Mouse (Mus musculus) cortical plate, adult 2 months (tissue): ENCODE data around the gene Slc25a45. TPM values are rescaled to one million over a fixed set of nuclear protein-coding genes. Genes with fewer than 3 reads are reported as not detected.
A peak's percentile ranks its signal among the peaks of the same experiment; 100 is the strongest.
"Not testable (repeated sequence)": the region's sequence is repeated elsewhere in the genome, so short reads cannot be mapped to it uniquely, and the experiment has no call there.

Experiments used
- H3K27ac ChIP-seq: fragments of 200-500 bp; 2 replicates; pipeline ENCODE4 v1.5.1; 2012; ENCODE audit warnings: low read length, control low read depth, inconsistent platforms; ENCODE audit not compliant: insufficient read depth
- H3K4me1 ChIP-seq: fragments of 200-500 bp; 2 replicates; pipeline ENCODE4 v1.6.1; 2011; ENCODE audit warnings: low read length; ENCODE audit not compliant: control insufficient read depth, insufficient read depth
- H3K4me3 ChIP-seq: fragments of 200-500 bp; 2 replicates; pipeline ENCODE4 v1.5.1; 2011; ENCODE audit warnings: mild to moderate bottlenecking, low read length, control low read depth; ENCODE audit not compliant: insufficient read depth
- CTCF ChIP-seq: fragments of 200-500 bp; IDR thresholded peaks from 2 replicates; pipeline ENCODE4 v1.5.1; 2011; ENCODE audit warnings: mild to moderate bottlenecking, control low read depth, low read length; ENCODE audit not compliant: insufficient read depth; ENCODE audit errors: extremely low read depth
- POLR2A ChIP-seq: fragments of 200-500 bp; IDR thresholded peaks from 2 replicates; pipeline ENCODE4 v1.6.1; 2011; ENCODE audit warnings: mild to moderate bottlenecking, low read length, control low read depth; ENCODE audit not compliant: insufficient read depth; ENCODE audit errors: extremely low read depth
- polyA plus RNA-seq: library from polyadenylated mRNA; depleted of rRNA; stranded (reverse); fragments of >200 nt; gene quantifications from 2 replicates; pipeline ENCODE4 v1.2.3, GENCODE M21; 2012

Slc25a45 gene
- polyA plus RNA-seq, 1 experiment, result 6.6 TPM

DNA sequence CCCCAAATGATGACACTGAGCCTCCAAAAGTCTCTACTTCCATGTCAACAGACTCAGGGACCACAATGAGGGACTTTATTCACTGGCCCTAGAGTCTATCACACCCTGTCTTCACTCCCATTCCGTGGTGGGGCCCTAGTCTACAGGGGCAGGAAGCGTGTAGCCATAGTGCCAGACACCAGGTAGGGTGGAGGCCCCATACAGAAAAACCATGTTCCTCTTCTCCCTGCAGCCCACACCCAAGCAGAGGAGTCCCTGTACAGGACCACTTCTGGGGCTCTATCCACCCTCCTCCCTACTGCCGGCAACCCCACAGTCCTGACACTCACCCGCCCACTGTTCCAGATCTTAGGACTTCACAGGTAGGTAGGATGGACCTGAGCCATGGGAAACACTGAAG lies 5.1 kb upstream of the Slc25a45 start:
- no peaks in the 10 kb centered on the region; the same call in 1 of the 2 replicates for H3K4me1 ChIP-seq
- TF ChIP-seq CTCF, result no peak
- no peak for TF ChIP-seq POLR2A
- H3K27ac ChIP-seq, result no peak overlapping the region
- H3K4me3 ChIP-seq, result no peak overlapping the region

DNA sequence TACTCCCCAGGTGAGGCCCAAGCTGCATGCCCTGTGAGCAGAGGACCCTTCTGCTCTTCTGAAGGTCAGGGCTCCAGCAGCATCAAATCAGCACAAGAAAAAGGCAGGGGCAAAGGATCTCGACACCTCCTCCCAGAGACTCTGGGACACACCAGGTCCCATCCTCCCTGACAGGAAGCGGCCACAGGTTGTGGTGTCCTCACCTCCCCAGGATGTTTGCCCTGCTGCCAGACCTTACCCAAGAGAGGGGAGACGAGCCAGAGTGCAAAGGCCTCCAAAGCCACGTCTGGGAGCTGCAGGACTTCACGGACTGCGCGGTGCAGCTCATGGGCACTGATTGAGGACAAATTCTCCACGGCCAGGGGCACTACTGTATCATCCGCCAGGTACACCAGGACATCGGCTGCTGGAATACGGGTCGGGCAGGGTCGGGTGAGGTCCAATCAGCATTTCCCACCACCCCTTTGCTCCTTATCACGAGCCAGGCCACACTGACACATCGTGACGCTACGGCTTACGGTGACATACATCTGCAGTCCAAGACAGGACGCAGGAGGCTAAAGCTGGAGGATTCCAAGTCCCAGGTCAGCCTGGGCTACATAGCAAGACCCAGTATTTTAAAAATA lies 4.6 kb upstream of the Slc25a45 start:
- no peak overlapping the region for H3K4me3 ChIP-seq
- no peak overlapping the region for H3K27ac ChIP-seq
- TF ChIP-seq POLR2A (no peak), CTCF (no peak)
- no peaks in the 10 kb centered on the region; the same call in 1 of the 2 replicates for H3K4me1 ChIP-seq

DNA sequence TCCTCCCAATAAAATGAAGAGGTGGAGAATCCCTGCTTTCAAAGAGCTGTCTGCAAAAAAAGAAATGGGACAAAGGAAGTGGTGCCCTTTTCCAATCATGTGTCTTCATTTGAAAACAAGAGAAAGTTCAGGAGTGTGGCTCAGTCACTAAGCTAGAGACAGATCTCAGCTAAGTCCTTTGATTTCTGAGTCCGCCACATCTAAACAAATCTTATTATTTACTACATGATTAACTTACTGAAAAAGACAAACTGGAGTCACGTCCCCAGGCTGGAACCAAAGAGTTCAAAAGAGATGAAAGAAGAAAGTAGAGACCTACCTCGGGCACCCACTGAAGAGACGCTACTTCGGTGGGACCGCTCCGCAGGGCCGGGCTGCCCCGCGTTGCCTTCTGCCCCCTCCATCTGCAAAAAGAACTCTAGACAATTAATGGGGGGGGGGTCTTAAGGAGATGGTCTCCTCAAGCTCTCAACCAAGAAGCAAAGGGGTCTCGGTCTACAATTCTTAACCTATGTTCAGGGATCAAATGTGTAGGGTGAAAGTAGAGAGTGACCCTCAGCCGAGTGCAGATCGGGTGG lies 3.1 kb upstream of the Slc25a45 start:
- TF ChIP-seq POLR2A (no peak), CTCF (no peak)

DNA sequence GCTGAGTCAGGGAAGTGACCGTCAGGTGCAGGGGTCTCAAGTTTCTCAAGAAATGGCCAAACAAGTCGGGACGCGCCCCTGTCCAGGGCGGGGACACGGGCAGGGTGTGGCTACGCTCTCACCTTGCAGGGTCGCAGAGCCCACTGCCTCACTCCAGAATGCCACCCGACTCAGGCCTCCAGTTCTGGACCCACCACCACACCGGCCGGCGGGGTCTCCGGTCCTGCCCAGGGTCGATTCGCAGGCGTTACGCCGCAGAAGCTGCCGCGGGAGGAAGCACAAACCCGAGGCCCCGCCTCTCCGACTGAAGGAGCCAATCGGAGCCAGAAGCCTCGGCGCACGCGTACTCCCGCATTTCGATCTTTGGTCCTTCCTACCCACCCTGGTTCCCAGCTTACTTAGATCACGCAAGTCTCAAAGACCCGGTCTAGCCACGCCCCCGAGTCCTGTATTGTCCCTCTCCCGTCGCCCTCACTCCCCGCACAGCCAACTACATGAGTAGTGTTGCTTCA lies 2.6 kb upstream of the Slc25a45 start, which contains the start of gene Frmd8:
TSS of gene Frmd8 (minus strand) at position 306 of the 512 bp plus-strand sequence.
- TF ChIP-seq CTCF (no peak), POLR2A (peak; percentile 70; the same call in 1 of the 2 replicates)
- Histone ChIP-seq H3K4me1 (no peaks in the 10 kb centered on the region; the same call in 1 of the 2 replicates), H3K4me3 (peak within 1 kb of the TSS; percentile 61), H3K27ac (peak within 1 kb of the TSS; percentile 36; the same call in 1 of the 2 replicates)

More for the DNA sequence above, 3.1 kb upstream of the Slc25a45 start:
- H3K27ac ChIP-seq, result 0 out of 2 replicates have a peak overlapping the region, but pooled peaks have one; percentile 36
- peak overlapping the region; percentile 61 for H3K4me3 ChIP-seq
- no peaks in the 10 kb centered on the region; the same call in 1 of the 2 replicates for H3K4me1 ChIP-seq

DNA sequence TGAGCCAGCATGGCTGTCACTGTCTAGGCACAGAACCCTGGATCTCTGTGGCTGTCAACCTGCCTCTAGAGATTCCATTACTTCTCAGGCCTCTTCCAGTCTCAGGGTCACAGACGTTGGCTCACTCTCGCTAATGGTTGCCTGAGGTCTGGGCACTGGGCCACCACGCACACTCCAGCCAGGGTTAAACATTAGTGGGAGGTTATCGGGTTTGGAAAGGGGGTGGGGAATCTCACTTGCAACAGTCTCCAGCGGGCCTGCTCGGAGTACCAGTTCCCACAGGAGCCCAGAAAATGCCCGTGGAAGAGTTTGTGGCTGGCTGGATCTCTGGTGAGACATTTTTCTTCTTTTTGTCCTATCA lies 734 bp downstream of the Slc25a45 start:
- no peak overlapping the region for H3K27ac ChIP-seq
- no peak overlapping the region for H3K4me3 ChIP-seq
- no peaks in the 10 kb centered on the region for H3K4me1 ChIP-seq
- no peak for TF ChIP-seq CTCF
- TF ChIP-seq POLR2A, result no peak

DNA sequence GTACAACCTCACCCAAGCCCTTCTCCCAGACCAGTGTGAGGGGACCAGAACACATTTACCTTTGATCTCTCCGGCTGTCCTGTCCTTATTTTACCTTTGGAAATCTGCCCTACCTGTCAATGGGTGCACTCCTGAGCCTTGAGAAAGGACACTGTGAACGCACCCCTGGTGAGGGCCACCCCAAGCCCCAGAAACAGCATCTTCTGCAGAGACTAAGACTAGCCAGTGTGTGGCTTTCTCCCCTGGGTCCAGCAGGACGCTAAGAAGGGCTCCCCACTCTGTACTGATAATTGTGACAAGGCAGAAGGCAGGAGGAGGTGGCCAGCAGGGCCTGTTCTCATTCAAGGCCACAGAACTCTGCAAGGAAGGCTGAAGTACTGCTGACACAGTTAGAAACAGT lies 1.3 kb downstream of the Slc25a45 start:
- TF ChIP-seq POLR2A (no peak), CTCF (no peak)
- Histone ChIP-seq H3K4me1 (no peaks in the 10 kb centered on the region), H3K4me3 (no peak overlapping the region), H3K27ac (no peak overlapping the region)

DNA sequence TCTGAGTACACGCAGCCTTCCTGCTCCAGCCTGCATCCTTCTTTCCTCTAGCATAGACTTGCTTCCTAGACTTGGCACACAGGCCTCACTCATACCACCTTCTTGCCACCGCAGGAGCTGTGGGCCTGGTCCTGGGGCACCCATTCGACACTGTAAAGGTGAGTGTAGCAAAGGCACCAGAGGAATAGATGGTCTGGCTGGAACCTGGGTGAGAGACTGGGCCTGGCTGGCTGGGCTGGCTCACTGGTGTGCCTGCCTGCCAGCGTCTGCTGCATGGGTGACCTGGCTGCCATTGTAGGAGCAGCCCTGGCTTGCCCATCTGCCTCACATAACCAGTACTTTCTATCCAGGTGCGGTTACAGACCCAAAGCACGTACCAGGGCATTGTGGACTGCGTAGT lies 2.1 kb downstream of the Slc25a45 start:
- no peaks in the 10 kb centered on the region for H3K4me1 ChIP-seq
- TF ChIP-seq POLR2A (no peak), CTCF (no peak)
- H3K27ac ChIP-seq, result no peak overlapping the region
- H3K4me3 ChIP-seq, result no peak overlapping the region

DNA sequence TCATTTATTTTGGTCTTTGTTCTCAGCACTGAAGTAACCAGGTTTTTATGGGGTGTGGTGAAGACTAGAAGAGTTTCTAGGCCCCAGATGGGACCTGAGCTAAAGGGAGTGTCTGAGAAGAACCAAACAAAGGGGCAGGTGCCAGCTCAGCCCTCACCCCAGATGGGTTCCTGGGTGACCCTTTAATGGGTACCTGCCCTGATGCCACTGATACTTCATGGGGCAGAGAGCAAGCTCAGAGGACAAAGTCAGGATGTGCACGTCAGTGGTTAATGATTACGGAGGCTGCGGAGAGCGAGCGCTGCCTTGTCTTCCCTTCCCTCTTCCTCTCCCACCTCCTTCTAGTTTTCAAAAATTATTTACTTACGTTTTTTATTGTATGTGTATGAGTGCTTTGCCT lies 3.5 kb downstream of the Slc25a45 start:
- Histone ChIP-seq H3K27ac (no peak overlapping the region), H3K4me3 (no peak overlapping the region), H3K4me1 (no peaks in the 10 kb centered on the region)
- TF ChIP-seq POLR2A (no peak), CTCF (no peak)

DNA sequence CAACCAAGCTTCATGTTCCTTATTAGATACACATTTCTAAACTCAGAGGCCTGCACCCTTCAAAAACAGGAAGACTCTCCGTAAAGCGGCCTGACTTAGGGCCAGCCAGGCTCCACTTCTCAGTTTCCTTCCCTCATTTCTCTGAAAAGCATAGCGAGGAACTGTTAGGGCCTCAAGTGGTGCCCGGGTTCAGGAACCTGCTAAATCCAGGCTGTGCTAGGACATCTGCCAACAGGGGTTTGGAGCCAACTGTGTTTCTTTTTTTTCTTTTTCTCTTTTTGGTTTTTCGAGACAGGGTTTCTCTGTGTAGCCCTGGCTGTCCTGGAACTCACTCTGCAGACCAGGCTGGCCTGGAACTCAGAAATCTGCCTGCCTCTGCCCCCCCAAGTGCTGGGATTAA lies 4.5 kb downstream of the Slc25a45 start:
- not testable (repeated sequence) for H3K4me1 ChIP-seq, H3K4me3 ChIP-seq, H3K27ac ChIP-seq

DNA sequence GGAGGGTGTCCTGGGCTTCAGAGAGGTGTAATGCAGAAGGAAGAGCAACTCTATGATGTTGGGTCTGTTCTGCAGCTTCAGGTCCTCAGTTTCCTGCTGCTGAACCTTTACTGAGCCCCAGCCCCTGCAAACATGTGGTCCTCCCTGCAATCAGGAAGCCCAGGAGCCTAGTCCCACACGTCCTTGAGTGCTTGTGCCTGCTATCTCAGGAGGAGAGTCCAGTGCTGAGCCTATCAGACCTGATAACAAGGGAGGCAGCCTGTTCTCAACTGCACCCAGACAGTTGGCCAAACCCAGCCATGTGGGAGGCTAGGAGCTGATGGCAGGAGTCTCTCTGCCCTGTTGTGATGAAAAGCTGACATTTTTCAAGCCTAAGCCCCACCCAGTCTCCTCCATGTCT lies 6.3 kb downstream of the Slc25a45 start:
- TF ChIP-seq CTCF (no peak), POLR2A (no peak)
- H3K4me1 ChIP-seq, result no peaks in the 10 kb centered on the region
- no peak overlapping the region for H3K27ac ChIP-seq
- no peak overlapping the region for H3K4me3 ChIP-seq
